Mouse (Mus musculus): Measurements from ENCODE around the gene Gm3045. TPM values are rescaled to one million over a fixed set of nuclear protein-coding genes. Genes with fewer than 3 reads are reported as not detected.
A peak's percentile ranks its signal among the peaks of the same experiment; 100 is the strongest.

Gm3045 gene
- polyA plus RNA-seq, 1 experiment from 2014 or later, result not detected

- Histone ChIP-seq H3K27me3 (no peaks in the 10 kb centered on the region), H3K4me1 (peaks cover 32% of the 10 kb centered on the region), H3K4me2 (no peak overlapping the region), H3K9ac (no peak overlapping the region), H3K36me3 (no peaks in the 10 kb centered on the region), H3K4me3 (no peak overlapping the region), H3K27ac (no peak overlapping the region), H3K9me3 (peaks cover 5% of the 10 kb centered on the region)
- no peak for ATAC-seq (ENCODE audit: insufficient number of reproducible peaks, insufficient read depth, low FRiP score, low TSS enrichment, low read depth)
- WGBS, result 38% methylated on average over 13 of the region's 13 CpGs
Measured at GRCm38 (mm10) chr13:56418685-56419483, 7.5 kb upstream of the Gm3045 start.

GRCm38 (mm10) chr13:56419538-56419937, 6.9 kb upstream of the Gm3045 start:
- WGBS, result 74% methylated on average over 6 of the region's 6 CpGs
- Histone ChIP-seq H3K27ac (no peak overlapping the region), H3K4me1 (peaks cover 32% of the 10 kb centered on the region), H3K4me3 (no peak overlapping the region), H3K36me3 (no peaks in the 10 kb centered on the region), H3K27me3 (no peaks in the 10 kb centered on the region), H3K9me3 (no peaks in the 10 kb centered on the region), H3K4me2 (no peak overlapping the region), H3K9ac (no peak overlapping the region)
- no peak for ATAC-seq (ENCODE audit: insufficient number of reproducible peaks, insufficient read depth, low FRiP score, low TSS enrichment, low read depth)

- Histone ChIP-seq H3K9me3 (no peaks in the 10 kb centered on the region), H3K27ac (peak overlapping the region; percentile 80), H3K27me3 (no peaks in the 10 kb centered on the region; the same call in 1 of the 2 replicates), H3K9ac (peak overlapping the region; percentile 49; the same call in 1 of the 2 replicates), H3K4me3 (no peak overlapping the region; the same call in 1 of the 2 replicates), H3K36me3 (no peaks in the 10 kb centered on the region), H3K4me2 (peak overlapping the region; percentile 47), H3K4me1 (peaks cover 29% of the 10 kb centered on the region)
- ATAC-seq (ENCODE audit: insufficient number of reproducible peaks, insufficient read depth, low FRiP score, low TSS enrichment, low read depth), result no peak; the same call in 1 of the 2 replicates
- WGBS, result 8% methylated on average over 16 of the region's 16 CpGs
Measured at GRCm38 (mm10) chr13:56422072-56422723, 4.2 kb upstream of the Gm3045 start.

DNA sequence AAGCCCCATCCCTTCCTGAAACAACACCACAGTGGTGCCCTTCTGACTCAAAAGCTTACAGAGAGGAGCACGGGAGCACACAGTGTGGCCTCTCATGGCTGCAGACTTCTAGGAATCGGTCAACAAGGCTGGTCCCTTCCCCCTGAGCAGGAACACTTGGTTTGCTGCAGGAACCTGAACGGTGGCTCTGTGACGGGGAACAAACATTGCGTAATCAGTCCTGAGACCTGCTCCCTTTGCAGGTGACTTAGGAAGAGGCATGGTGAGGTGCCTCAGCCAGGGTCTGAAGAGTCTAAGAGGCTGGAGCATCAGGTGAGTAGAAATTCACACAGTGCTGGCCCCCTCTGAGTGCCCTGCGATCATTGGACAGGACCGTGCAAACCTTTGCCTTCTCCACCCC, 463 bp upstream of the Gm3045 start:
- Histone ChIP-seq H3K4me1 (peaks cover 30% of the 10 kb centered on the region), H3K27ac (no peak overlapping the region), H3K27me3 (no peaks in the 10 kb centered on the region; the same call in 1 of the 2 replicates), H3K4me2 (no peak overlapping the region), H3K4me3 (no peak overlapping the region), H3K9ac (no peak overlapping the region), H3K36me3 (no peaks in the 10 kb centered on the region), H3K9me3 (no peaks in the 10 kb centered on the region)
- 83% methylated on average over 7 of the region's 7 CpGs for WGBS
- no peak for ATAC-seq (ENCODE audit: insufficient number of reproducible peaks, insufficient read depth, low FRiP score, low TSS enrichment, low read depth)

DNA sequence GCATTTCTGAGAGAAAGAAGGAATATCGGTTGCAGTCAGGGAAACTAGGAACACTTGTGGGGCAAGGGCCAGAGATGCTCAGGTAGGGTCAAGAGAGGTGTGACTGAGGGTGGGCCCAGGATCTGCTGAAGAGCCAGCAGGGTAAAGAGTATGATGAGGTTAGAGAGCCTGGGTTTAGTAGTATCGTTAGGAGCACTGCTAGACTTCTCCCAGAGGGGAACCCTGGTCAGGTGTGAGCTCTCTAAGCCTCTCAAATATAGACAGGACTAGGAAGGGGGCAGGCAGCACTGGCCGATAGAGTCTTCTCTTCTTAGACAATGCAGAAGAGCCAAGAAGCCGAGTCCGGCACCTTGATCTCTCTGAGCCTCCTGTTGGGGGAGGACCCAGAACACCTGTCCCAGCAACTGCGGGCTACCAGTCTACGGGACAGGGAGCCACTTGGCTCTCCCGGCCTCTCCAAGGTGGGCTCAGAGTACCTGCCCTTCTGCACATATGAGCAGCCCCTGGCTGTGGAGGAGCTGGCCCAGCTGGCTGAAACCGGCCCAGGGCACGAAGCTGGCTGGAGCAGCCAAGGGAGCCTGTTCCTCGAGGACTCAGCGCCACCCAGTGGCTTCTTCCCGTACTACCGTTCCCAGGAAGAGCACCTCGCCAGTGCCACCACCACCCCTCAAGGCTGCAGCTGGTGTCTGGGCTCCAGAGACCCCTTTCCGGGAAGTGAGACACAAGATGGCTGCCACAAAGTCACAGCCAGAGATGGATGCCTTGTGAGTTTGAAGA, 2.5 kb downstream of the Gm3045 start:
- no peak overlapping the region for H3K4me3 ChIP-seq
- no peaks in the 10 kb centered on the region for H3K9me3 ChIP-seq
- H3K9ac ChIP-seq, result no peak overlapping the region
- ATAC-seq (ENCODE audit: insufficient number of reproducible peaks, insufficient read depth, low FRiP score, low TSS enrichment, low read depth), result peak; percentile 67
- no peak overlapping the region; the same call in 1 of the 2 replicates for H3K4me2 ChIP-seq
- no peaks in the 10 kb centered on the region; the same call in 1 of the 2 replicates for H3K27me3 ChIP-seq
- WGBS, result 28% methylated on average over 16 of the region's 16 CpGs
- no peak overlapping the region for H3K27ac ChIP-seq
- H3K4me1 ChIP-seq, result peaks cover 22% of the 10 kb centered on the region
- no peaks in the 10 kb centered on the region for H3K36me3 ChIP-seq

DNA sequence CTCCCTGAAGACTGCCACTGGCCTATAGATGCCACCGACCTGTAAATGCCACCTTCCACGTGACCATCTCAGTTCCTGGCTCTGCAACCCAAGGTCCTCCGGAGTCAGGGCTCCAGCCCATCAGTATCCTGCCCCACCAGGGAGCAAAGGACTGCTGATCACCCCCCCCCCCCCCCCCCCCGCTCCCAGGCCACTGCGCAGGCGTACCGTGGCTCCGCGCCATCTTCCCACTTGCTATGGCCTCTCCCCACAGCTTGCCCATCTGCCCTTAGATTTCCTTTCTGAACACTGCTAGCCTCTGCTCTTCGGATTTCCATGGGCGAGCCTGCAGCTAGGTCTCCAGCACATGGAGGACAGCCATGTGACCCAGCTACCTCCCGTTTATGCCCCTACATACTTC, 6.1 kb downstream of the Gm3045 start:
- H3K9ac ChIP-seq, result no peak overlapping the region
- no peak for ATAC-seq (ENCODE audit: insufficient number of reproducible peaks, insufficient read depth, low FRiP score, low TSS enrichment, low read depth)
- peaks cover 30% of the 10 kb centered on the region for H3K27me3 ChIP-seq

GRCm38 (mm10) chr13:56433466-56433865, 7.1 kb downstream of the Gm3045 start:
- Histone ChIP-seq H3K27me3 (peaks cover 40% of the 10 kb centered on the region), H3K9ac (0 out of 2 replicates have a peak overlapping the region, but pooled peaks have one; percentile 16), H3K4me2 (peak overlapping the region; percentile 30; the same call in 1 of the 2 replicates), H3K4me1 (peaks cover 48% of the 10 kb centered on the region), H3K27ac (no peak overlapping the region), H3K4me3 (no peak overlapping the region), H3K9me3 (no peaks in the 10 kb centered on the region), H3K36me3 (no peaks in the 10 kb centered on the region)
- no peak for ATAC-seq (ENCODE audit: insufficient number of reproducible peaks, insufficient read depth, low FRiP score, low TSS enrichment, low read depth)
- 12% methylated on average over 10 of the region's 10 CpGs for WGBS

More for the DNA sequence above, 6.1 kb downstream of the Gm3045 start:
- Histone ChIP-seq H3K4me1 (peaks cover 41% of the 10 kb centered on the region), H3K4me3 (no peak overlapping the region), H3K9me3 (no peaks in the 10 kb centered on the region), H3K4me2 (no peak overlapping the region), H3K27ac (no peak overlapping the region), H3K36me3 (no peaks in the 10 kb centered on the region)
- WGBS, result 86% methylated on average over 11 of the region's 12 CpGs

DNA sequence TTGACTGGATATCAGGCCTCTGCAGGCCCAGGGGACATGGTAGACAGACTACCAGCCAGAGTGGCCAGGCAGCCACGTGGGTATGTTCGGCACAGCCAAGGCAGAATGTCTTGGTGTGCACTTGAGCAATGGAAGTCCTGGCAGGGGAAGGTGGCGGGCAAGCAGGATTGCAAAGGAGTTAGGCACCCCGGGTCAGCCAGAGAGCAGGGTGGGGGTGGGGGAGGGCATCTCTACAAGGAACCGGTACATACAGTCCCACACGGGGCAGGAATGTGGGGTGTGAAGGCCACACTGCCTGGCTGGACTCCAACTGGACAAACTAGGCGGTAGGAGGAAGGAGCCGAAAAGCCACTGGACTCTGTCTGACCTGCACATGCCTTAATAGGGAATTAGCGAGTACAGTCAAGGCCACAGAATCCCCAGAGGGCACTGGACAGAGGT, 7.9 kb downstream of the Gm3045 start:
- H3K4me3 ChIP-seq, result no peak overlapping the region
- H3K27me3 ChIP-seq, result peaks cover 49% of the 10 kb centered on the region
- no peak for ATAC-seq (ENCODE audit: insufficient number of reproducible peaks, insufficient read depth, low FRiP score, low TSS enrichment, low read depth)
- no peaks in the 10 kb centered on the region for H3K36me3 ChIP-seq
- no peaks in the 10 kb centered on the region for H3K9me3 ChIP-seq
- H3K9ac ChIP-seq, result no peak overlapping the region
- no peak overlapping the region for H3K4me2 ChIP-seq
- H3K27ac ChIP-seq, result no peak overlapping the region
- 80% methylated on average over 9 of the region's 9 CpGs for WGBS
- peaks cover 46% of the 10 kb centered on the region for H3K4me1 ChIP-seq

DNA sequence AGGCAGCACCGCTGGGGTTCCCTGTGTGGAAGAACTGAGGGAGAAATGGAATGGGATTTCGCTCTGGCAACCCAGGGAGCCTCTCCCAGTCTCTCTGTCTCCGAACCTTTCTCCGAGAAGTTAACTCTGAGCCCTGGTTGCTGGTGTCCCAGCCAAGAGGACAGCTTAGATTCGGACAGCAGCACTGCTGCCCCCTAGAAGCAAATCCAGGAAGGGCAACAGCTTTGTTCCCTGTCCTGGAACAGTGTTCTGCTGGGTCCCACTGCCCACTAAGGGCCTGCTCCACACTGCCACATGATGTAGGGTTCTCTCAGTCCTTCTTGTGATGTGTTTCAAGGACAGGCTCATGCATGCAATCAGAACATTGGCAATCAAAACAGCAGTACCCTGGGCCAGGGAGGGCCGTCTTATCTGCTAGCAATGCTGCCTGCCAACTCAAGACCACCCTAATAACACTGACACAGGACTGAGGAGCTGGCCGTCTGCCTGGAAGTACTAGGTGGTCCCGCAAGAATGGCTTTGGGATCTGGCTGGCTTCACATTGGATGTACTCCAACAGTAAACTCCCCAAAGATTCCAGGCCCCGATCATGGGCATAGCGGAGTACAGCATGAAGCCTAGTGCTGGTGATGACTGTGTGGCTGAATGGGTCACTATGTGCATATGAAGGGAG, 9.4 kb downstream of the Gm3045 start:
- H3K4me3 ChIP-seq, result no peak overlapping the region
- no peak overlapping the region for H3K9ac ChIP-seq
- H3K36me3 ChIP-seq, result no peaks in the 10 kb centered on the region
- H3K4me2 ChIP-seq, result no peak overlapping the region
- peaks cover 45% of the 10 kb centered on the region for H3K4me1 ChIP-seq
- WGBS, result 61% methylated on average over 10 of the region's 10 CpGs
- 0 out of 2 replicates have a peak, but pooled peaks have one; percentile 16 for ATAC-seq (ENCODE audit: insufficient number of reproducible peaks, insufficient read depth, low FRiP score, low TSS enrichment, low read depth)
- no peaks in the 10 kb centered on the region for H3K9me3 ChIP-seq
- peaks cover 63% of the 10 kb centered on the region for H3K27me3 ChIP-seq
- H3K27ac ChIP-seq, result no peak overlapping the region

GRCm38 (mm10) chr13:56438211-56439075, 12.0 kb downstream of the Gm3045 start, which contains the start of gene Slc25a48:
Slc25a48 (plus strand) TSS chr13:56438355.
- Histone ChIP-seq H3K4me3 (peak within 1 kb of the TSS; percentile 47), H3K27ac (no peak within 1 kb of the TSS), H3K4me1 (peaks cover 36% of the 10 kb centered on the region), H3K36me3 (no peaks in the 10 kb centered on the region), H3K27me3 (peaks cover 67% of the 10 kb centered on the region), H3K4me2 (peak within 1 kb of the TSS; percentile 79), H3K9ac (peak within 1 kb of the TSS; percentile 65), H3K9me3 (no peaks in the 10 kb centered on the region)
- ATAC-seq (ENCODE audit: insufficient number of reproducible peaks, insufficient read depth, low FRiP score, low TSS enrichment, low read depth), result no peak
- WGBS, result 5% methylated on average over 51 of the region's 51 CpGs

Measured in embryonic facial prominence, embryonic 13.5 days (tissue).